Mouse (Mus musculus): Measurements from ENCODE around the gene St3gal2. TPM values are rescaled to one million over a fixed set of nuclear protein-coding genes. Genes with fewer than 3 reads are reported as not detected.
A peak's percentile ranks its signal among the peaks of the same experiment; 100 is the strongest.
"Not testable (repeated sequence)": the region's sequence is repeated elsewhere in the genome, so short reads cannot be mapped to it uniquely, and the experiment has no call there.

St3gal2 gene
- polyA plus RNA-seq, 1 experiment from 2014 or later = 25.8 TPM

DNA sequence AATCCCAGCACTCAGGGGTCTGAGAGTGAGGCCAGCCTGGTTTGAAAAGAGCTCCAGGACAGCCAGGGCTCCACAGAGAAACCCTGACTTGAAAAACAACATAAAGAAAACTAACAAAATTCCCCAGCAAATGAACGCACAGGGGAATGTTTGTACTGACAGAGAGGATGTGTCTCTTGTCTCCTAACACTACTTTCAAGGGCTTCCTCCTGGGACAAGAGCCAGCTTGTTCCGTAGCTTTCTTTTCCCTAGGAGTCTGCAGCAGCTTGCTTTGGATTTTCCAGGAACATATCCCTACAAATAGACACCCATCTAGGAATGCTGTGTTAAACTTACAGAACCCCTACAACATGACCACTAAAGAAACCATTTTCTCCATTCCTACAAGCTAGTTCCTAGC is 58.3 kb downstream of the St3gal2 start:
- 95% methylated on average over 2 of the region's 2 CpGs for WGBS
- peaks cover 62% of the 10 kb centered on the region for H3K36me3 ChIP-seq
- not testable (repeated sequence) for H3K27me3 ChIP-seq

DNA sequence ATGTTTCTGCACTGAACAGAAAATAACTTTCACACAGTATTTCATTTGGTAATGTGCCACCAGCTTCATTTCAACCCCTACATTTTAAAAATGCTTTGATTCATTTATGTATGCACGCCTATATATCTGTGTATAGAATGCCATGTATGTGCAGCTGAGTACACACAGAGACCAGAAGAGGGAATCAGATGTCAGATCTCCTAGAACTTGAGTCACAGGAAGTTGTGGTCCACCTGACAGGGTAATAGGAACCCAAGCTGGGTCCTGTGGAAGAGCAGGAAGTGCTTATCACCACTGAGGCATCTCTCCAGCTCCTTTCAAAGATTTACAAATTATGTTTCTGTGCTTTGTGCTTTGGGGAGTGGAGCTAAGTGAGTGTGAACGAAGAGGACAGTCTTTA is 61.6 kb downstream of the St3gal2 start:
- WGBS = 90% methylated on average over 2 of the region's 2 CpGs
- no peak overlapping the region for H3K4me2 ChIP-seq (replicated peaks)
- H3K27ac ChIP-seq (replicated peaks) = no peak overlapping the region
- H3K4me3 ChIP-seq = no peak overlapping the region
- no peaks in the 10 kb centered on the region for H3K27me3 ChIP-seq
- peaks cover 70% of the 10 kb centered on the region for H3K36me3 ChIP-seq
- no peak for ATAC-seq (replicated peaks)
- no peak overlapping the region for H3K9ac ChIP-seq (replicated peaks)
- H3K4me1 ChIP-seq = no peaks in the 10 kb centered on the region
- no peaks in the 10 kb centered on the region for H3K9me3 ChIP-seq

More for the DNA sequence above, 58.3 kb downstream of the St3gal2 start:
- not testable (repeated sequence) for H3K4me3 ChIP-seq; ATAC-seq (replicated peaks); H3K9ac ChIP-seq (replicated peaks); H3K4me1 ChIP-seq; H3K9me3 ChIP-seq; H3K27ac ChIP-seq (replicated peaks); H3K4me2 ChIP-seq (replicated peaks)

DNA sequence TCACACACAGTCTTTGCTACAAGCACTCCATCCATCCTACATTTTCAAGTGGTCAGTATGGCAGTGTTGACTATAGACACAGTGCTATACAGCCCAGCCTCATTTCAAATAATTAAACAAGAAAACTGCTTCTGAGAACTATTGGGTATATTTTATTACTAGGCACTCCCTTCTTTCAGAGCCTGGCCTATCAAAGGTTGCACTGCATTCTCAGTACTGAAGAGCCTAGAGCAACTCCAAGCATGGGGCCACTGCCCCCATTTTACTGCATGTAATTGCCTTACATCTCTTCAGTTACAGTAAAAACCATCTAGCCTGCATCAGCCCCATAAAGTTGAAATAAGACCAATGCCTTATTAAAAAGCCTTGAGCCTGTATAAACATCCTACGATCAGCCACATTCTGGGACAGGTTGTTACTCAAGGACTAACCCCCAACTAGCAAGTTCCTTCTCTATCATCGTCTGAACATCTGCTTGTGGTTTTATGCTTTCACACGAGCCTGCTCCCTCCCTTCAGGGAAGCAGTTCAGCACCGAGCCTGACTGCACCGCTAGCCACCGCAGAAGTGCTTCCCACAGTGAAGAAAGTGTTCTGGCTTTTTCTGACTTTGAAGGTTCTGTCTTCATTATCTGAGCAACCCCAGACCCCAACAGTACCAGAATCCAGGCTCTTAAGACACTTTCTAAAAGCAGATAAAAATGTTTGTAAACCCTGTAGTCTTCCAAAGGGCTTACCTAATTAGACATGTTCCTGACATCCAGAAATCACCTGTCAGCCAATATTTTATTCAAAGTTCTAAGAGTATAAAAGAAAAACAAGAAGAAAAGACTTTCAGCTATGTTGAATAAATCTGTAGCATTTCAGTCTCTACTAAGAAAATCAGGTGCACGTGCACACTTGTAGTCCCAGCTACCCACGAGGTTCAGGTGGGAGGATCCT is 68.4 kb downstream of the St3gal2 start:
- H3K27me3 ChIP-seq = no peaks in the 10 kb centered on the region
- 92% methylated on average over 8 of the region's 8 CpGs for WGBS

DNA sequence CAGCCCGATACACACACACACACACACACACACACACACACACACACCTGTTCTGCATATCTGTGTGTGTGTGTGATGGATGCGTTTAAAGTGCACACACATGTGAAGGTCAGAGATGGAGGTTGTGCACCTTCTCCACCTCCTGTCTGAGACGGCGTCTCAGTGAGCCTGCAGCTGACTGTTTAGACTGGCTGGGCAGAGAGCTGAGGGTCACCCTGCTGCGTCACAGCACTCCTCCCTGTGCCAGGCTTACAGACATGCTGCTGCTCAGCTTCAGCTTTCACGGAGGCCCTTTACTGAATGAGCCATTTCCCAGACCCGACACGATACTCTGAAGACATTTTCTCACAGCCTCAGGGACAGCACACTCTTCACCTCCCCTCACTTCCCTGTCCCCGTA is 70.3 kb downstream of the St3gal2 start:
- WGBS = 88% methylated on average over 9 of the region's 9 CpGs
- H3K9me3 ChIP-seq = no peaks in the 10 kb centered on the region
- peaks cover 67% of the 10 kb centered on the region for H3K36me3 ChIP-seq
- no peak overlapping the region for H3K4me2 ChIP-seq (replicated peaks)
- H3K9ac ChIP-seq (replicated peaks) = no peak overlapping the region
- H3K4me3 ChIP-seq = no peak overlapping the region
- H3K27me3 ChIP-seq = no peaks in the 10 kb centered on the region
- H3K27ac ChIP-seq (replicated peaks) = no peak overlapping the region
- no peaks in the 10 kb centered on the region for H3K4me1 ChIP-seq
- no peak for ATAC-seq (replicated peaks)

More for the DNA sequence above, 68.4 kb downstream of the St3gal2 start:
- Histone ChIP-seq H3K9ac (replicated peaks) (no peak overlapping the region), H3K4me1 (no peaks in the 10 kb centered on the region), H3K4me2 (replicated peaks) (no peak overlapping the region), H3K27ac (replicated peaks) (no peak overlapping the region), H3K4me3 (no peak overlapping the region), H3K36me3 (peaks cover 82% of the 10 kb centered on the region), H3K9me3 (no peaks in the 10 kb centered on the region)
- no peak for ATAC-seq (replicated peaks)

DNA sequence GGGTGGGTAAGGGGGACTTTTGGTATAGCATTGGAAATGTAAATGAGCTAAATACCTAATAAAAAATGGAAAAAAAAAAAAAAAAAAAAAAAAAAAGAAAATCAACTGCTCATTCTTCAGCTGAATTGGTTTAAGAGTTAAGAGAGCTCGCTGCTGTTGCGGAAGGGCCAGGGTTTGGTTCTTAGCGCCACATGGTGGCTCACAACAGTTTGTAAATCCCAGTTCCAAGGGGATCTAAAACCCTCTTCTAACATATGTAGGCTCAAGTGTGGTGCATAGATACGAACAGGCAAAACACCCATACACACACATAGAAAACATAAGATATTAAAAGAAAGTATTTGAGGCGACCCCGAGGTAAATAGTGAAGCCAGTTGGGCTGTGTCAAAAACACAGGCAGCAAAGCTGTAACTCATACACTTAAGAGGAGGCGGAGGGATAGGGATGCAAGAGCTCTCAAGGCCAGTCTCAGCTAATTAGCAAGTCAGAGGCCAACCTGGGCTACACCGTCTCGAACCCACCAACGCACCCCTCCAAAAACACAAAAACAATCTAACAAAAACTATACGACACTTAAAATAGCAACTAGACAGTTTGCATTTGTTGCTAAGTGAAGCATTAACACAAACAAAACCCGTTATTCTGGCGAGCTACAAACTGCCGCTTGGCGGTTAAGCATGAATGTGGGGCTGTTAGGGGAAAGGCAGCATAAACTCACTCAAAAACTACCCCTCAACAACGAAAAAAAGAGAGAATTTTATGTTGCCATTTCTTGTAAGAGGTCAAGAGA is 77.1 kb downstream of the St3gal2 start:
- peaks cover 9% of the 10 kb centered on the region for H3K36me3 ChIP-seq
- H3K9ac ChIP-seq (replicated peaks) = peak overlapping the region; percentile 85

DNA sequence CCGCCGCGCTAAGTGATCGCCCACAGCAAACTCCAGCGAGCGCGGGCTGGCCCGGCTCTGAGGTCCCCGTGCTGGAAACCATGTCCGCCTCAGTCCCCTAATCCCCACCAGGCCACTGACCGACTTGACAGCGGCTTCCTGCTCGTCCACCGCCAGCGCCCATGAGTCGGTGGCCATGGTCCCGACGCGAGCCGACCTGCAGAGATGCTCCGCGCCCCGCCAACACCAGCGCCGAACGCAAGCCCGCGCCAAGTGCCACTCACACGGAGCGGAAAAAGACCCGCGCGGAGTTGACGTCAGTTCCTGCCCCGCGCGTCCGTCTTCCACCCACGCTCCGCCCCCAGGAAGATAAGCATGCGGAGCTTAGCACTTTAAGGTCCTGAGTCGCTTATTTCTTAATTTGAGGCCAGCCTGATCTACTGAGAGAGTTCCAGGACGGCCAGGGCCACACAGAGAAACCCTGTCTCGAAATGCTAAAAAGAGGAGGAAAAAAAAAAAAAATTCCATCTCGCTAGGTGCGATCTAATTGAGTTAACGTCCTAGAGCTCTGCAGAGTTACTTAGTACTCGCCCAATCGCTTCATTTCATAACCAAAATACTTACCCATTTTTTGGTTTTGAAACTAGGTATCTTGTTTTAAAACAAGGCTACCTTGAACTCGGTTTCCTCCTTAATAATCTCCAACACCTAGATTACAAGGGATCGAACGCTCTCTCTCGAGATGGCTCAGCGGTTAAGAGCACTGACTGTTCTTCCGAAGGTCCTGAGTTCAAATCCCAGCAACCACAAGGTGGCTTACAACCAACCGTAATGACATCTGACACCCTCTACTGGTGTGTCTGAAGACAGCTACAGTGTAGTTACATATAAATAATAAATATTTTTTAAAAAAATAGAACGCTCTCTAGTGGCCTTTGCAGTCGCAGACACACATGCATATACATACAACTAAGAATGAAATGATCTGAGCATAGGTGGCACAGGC is 78.1 kb downstream of the St3gal2 start, which contains the start of gene Ddx19a:
Gene Ddx19a (minus strand): TSS at position 254 of the 985 bp plus-strand sequence.
- Histone ChIP-seq H3K4me3 (peak within 1 kb of the TSS; percentile 93), H3K27ac (replicated peaks) (peak within 1 kb of the TSS; percentile 88), H3K4me1 (peaks cover 16% of the 10 kb centered on the region), H3K4me2 (replicated peaks) (peak within 1 kb of the TSS; percentile 78), H3K27me3 (no peaks in the 10 kb centered on the region), H3K9me3 (no peaks in the 10 kb centered on the region), H3K36me3 (peaks cover 10% of the 10 kb centered on the region), H3K9ac (replicated peaks) (peak within 1 kb of the TSS; percentile 85)
- 4% methylated on average over 58 of the region's 58 CpGs for WGBS
- ATAC-seq (replicated peaks) = peak; percentile 98

More for the DNA sequence above, 77.1 kb downstream of the St3gal2 start:
- H3K9me3 ChIP-seq = no peaks in the 10 kb centered on the region
- H3K4me1 ChIP-seq = peaks cover 16% of the 10 kb centered on the region
- H3K27ac ChIP-seq (replicated peaks) = peak overlapping the region; percentile 88
- WGBS = 36% methylated on average over 16 of the region's 16 CpGs
- H3K4me2 ChIP-seq (replicated peaks) = peak overlapping the region; percentile 78
- H3K27me3 ChIP-seq = no peaks in the 10 kb centered on the region
- no peak for ATAC-seq (replicated peaks)
- H3K4me3 ChIP-seq = peak overlapping the region; percentile 93

DNA sequence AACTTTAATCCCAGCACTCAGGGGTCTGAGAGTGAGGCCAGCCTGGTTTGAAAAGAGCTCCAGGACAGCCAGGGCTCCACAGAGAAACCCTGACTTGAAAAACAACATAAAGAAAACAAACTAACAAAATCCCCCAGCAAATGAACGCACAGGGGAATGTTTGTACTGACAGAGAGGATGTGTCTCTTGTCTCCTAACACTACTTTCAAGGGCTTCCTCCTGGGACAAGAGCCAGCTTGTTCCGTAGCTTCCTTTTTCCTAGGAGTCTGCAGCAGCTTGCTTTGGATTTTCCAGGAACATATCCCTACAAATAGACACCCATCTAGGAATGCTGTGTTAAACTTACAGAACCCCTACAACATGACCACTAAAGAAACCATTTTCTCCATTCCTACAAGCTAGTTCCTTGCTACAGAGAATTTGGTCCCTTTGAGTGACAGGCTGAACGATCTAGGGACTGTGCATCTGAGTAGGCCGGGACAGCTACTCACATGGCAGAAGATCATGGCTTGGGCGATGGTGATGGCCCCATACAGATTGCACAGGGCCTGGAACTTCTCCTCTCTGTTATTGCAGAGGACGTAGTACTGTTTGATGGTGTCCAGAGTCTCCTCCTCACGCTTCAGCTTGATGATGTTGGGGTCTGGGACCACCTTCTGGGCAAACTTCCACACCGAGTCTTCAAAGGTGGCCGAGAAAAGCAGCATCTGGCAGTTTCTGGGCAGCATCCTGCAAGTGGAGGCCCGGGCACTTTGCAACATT is 90.7 kb downstream of the St3gal2 start:
- not testable (repeated sequence) for ATAC-seq (replicated peaks); H3K9ac ChIP-seq (replicated peaks); H3K9me3 ChIP-seq; H3K27me3 ChIP-seq; H3K4me3 ChIP-seq; H3K27ac ChIP-seq (replicated peaks); H3K4me2 ChIP-seq (replicated peaks); H3K4me1 ChIP-seq
- 95% methylated on average over 9 of the region's 10 CpGs for WGBS
- peaks cover 58% of the 10 kb centered on the region for H3K36me3 ChIP-seq

Small RNAs within 50 kb of the gene (microRNA-seq; reads per million reads assigned to microRNA genes)
- not detected for gene Mir3473d

Other genes starting within 250 kb of the St3gal2 start
- gene Mtss1l, start 198.4 kb upstream of the St3gal2 start, polyA plus RNA-seq (2015; fragmentation: Nextera tagmentation; extraction: Ambion mirVana) = 22.5 and 32.2 TPM in 2 replicates
- 2.5 and 3.4 TPM in 2 replicates for gene Il34, start 114.0 kb upstream of the St3gal2 start, polyA plus RNA-seq (2015; fragmentation: Nextera tagmentation; extraction: Ambion mirVana)
- gene Cog4, start 73.3 kb upstream of the St3gal2 start, polyA plus RNA-seq (2015; fragmentation: Nextera tagmentation; extraction: Ambion mirVana) = 67.1 and 70.0 TPM in 2 replicates
- 121 TPM in 2 replicates for gene Sf3b3, start 73.1 kb upstream of the St3gal2 start, polyA plus RNA-seq (2015; fragmentation: Nextera tagmentation; extraction: Ambion mirVana)
- 8.5 and 8.7 TPM in 2 replicates for gene Fuk, start 17.4 kb upstream of the St3gal2 start, polyA plus RNA-seq (2015; fragmentation: Nextera tagmentation; extraction: Ambion mirVana)
- 13.0 and 13.5 TPM in 2 replicates for gene Ddx19a, start 77.9 kb downstream of the St3gal2 start, polyA plus RNA-seq (2015; fragmentation: Nextera tagmentation; extraction: Ambion mirVana)
- 8.2 and 8.9 TPM in 2 replicates for gene Ddx19b, start 111.8 kb downstream of the St3gal2 start, polyA plus RNA-seq (2015; fragmentation: Nextera tagmentation; extraction: Ambion mirVana)
- 68.8 and 69.6 TPM in 2 replicates for gene Aars, start 113.2 kb downstream of the St3gal2 start, polyA plus RNA-seq (2015; fragmentation: Nextera tagmentation; extraction: Ambion mirVana)
- gene Exosc6, start 136.4 kb downstream of the St3gal2 start, polyA plus RNA-seq (2015; fragmentation: Nextera tagmentation; extraction: Ambion mirVana) = not detected in 2 replicates
- gene Clec18a, start 172.5 kb downstream of the St3gal2 start, polyA plus RNA-seq (2015; fragmentation: Nextera tagmentation; extraction: Ambion mirVana) = 0.60 and 0.79 TPM in 2 replicates
- 11.5 and 14.0 TPM in 2 replicates for gene Pdpr, start 174.7 kb downstream of the St3gal2 start, polyA plus RNA-seq (2015; fragmentation: Nextera tagmentation; extraction: Ambion mirVana)

Measured in forebrain, embryonic 15.5 days (tissue).